Mouse (Mus musculus): ENCODE data around the gene Hsd17b13.

Hsd17b13 gene

DNA sequence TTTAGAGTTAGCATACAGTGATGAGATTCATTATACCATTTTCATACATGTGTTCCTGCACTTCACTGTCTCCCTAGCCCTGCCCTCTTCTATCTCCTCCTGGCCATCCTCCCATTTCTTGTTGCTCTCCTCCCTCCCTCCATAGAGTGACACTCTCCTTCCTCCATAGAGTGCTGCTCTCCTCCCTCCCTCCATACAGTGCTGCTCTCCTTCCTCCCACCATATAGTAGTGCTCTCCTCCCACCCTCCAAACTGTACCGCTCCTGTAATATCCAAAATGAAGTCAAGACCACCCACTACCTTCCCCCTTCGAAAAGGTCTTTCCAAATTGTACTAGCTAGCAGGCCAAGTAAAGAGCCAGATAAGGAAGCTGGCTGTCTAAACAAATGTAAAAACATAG is 53.5 kb downstream of the Hsd17b13 start:
- DNase-seq (ENCODE audit: low read depth, low spot score) = no peak

GRCm38 (mm10) chr5:103923101-103923500 is 54.1 kb downstream of the Hsd17b13 start:
- no peak for DNase-seq (ENCODE audit: low read depth, low spot score)

DNA sequence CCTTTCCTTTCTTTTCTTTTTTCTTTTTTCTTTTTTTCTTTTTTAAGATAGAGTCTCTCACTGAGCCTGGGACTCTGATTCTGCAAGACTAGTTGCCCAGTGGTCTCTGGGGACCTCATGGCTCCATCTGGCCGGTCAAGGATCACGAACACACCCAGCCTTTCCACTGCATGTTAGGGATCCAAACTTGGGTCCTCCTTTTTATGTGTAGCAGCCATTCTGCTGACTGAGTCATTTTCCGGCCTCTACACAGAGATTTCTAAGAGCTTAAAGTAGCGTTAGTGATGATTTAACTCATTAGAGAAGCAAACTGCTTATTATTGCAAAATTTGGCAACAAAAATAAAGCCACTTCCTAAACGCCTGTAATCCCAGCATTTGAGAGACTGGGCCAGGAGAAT is 54.8 kb downstream of the Hsd17b13 start:
- DNase-seq (ENCODE audit: low read depth, low spot score) = no peak

GRCm38 (mm10) chr5:103919497-103919896 is 57.7 kb downstream of the Hsd17b13 start:
- no peak for DNase-seq (ENCODE audit: low read depth, low spot score)

- no peak for DNase-seq (ENCODE audit: low read depth, low spot score)
These were observed 59.0 kb downstream of the Hsd17b13 start for GRCm38 (mm10) chr5:103918233-103918632.

DNA sequence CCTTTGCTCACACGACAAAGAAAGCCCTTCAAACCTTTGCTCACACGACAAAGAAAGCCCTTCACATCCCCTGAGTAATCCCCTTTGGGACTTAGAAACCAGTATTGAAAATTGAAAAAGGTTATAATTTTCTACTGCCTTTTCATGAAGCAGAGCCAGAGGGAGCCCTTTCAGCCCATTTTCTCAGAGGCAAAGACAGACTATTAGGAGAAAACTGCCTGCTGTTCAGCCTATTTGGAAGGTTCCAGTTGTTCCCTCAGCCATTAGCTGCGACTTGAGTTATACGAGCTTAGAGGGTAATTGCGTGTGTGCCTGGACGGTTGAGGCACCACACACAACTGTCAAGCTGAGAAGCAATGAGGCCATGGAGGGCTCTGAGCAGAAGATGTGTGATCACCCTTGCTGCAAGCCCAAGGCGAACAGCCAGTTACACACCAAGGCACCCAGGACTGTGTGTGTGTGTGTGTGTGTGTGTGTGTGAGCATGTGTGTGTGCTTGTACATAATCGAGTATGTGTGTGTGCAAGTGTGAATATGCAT is 59.8 kb downstream of the Hsd17b13 start:
- DNase-seq (ENCODE audit: low read depth, low spot score) = no peak

DNA sequence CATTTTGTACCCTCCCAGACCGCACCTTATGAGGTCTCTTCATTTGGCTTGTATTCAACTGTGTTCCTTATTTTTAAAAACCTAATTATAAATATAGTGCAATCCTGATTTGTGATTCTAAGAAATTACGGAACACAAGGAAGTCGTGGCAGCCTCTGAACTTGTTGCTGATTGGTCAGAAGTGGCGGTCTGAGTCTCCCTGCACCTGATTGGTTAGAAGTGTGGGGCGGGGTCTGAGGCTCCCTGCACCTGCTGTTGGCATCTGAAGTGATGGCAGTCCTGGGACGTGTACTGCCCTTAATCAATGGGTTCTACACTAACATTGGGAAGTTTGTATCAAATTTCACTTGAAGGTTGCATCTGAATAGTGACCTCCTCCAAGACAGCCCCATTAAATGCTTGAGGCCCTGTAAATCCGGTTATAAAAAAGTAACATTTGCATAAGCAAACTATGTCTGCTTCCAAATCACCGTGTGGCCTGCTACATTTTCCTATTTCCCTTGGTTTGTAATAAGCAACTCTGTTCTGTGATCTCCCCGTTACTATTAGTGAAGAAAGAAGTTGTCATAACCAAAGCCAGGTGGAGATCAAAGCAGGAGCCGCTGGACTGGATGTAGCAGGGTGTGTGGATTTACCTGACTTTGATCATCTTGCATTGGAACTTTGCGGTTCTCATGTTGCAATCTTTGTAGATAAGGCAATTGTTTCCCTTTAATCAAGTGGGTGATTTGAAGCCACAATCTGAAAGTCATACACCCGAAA is 60.4 kb downstream of the Hsd17b13 start:
- DNase-seq (ENCODE audit: low read depth, low spot score) = peak; percentile 71

- no peak for DNase-seq (ENCODE audit: low read depth, low spot score)
These were observed 62.6 kb downstream of the Hsd17b13 start for GRCm38 (mm10) chr5:103914335-103915226.

DNA sequence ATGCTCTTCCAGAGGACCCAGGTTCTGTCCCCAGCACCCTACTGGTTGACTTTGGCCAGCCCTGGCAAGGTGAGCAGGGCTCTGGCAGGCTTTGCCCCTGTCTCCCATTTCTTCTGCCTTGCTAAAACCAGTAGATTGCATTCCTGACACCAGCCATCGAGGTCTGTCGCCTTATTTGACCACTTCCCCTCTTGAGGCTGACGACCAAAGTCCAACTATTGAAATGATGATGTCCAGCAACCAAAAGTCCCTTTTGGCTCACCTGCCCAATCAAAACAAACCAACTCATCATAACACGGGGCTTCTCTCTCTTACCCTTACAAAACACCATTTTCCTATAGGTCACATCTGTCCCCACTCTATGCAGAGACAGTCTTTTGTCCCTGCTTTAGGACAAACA is 64.1 kb downstream of the Hsd17b13 start:
- no peak for DNase-seq (ENCODE audit: low read depth, low spot score)

DNA sequence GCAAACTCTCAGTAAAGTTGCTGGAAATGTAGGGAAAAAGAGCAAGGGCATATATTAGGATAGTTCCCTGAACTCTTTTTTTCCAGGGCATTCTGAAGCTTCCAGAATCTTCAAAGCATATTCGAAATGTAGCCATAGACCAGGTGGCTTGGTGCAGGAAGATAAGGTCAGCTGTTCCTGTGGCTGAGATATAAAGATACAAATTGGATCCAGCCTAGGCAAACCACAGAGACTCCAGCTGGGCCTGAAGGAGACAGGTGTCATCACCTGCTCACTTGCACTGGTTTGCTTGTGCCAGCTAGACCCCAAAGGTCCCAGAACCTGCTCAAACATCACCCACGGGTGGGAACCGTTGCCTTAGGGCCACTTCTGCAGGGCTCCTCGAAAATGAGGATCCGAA is 65.7 kb downstream of the Hsd17b13 start:
- no peak for DNase-seq (ENCODE audit: low read depth, low spot score)

- DNase-seq (ENCODE audit: low read depth, low spot score) = peak; percentile 81
These were observed 66.3 kb downstream of the Hsd17b13 start, which contains the start of gene Klhl8 for GRCm38 (mm10) chr5:103910748-103911409. Gene Klhl8 (minus strand): TSS chr5:103911259.

DNA sequence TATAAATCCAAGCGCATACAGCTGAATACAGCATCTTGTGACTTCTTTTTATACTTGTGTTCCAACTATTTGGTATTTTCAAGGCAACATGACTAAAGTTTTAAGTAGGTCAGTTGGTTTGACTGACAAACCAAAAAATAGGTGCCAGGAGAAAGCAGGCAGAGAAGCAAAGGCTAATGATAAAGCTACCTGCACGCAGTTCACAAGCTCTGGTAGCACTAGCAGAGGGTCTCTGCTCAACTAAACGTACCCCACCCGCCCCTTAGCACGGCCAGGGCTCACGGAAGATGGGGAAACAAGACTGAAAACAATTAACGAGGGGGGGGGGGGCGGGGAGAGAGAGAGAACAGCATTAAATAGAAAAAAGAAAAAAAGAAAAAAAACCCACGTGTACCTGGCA is 67.1 kb downstream of the Hsd17b13 start:
- no peak for DNase-seq (ENCODE audit: low read depth, low spot score)

DNA sequence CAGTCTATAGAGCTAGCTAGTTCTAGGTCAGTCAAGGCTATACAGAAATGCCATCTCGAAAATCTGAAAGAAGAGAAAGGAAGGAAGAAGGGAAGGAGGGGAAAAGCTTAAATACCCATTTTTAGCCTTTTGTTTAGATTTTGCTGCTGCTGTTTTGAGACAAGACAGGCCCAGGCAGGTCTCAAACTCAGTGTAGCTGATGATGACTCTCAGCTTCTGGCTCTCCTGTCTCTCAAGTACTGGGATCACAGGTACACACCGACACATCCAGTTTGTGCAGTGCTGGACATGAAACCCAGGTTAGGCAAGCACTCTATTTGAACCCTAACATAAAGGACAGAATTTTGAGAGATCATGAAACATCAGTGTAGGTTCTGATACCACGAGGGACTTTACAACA is 67.7 kb downstream of the Hsd17b13 start:
- no peak for DNase-seq (ENCODE audit: low read depth, low spot score)

DNA sequence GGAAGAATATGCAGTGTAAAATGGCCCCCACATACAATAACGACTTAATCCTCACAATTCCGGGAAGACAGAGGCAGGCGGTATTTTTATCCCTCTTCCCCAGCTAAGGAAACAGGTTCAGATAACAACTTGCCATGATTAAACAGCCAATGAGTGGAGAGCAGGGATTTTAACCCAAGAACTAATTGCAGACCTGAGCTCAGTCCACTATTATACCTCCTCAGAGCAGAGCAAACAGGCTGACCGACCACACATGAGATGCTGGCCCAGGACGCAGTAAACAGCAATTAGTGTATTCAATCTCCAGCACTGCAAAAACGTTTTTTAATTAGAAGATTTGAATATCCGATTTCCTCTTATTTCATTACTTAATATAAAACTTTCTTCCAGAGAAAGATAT is 68.4 kb downstream of the Hsd17b13 start:
- no peak for DNase-seq (ENCODE audit: low read depth, low spot score)

DNA sequence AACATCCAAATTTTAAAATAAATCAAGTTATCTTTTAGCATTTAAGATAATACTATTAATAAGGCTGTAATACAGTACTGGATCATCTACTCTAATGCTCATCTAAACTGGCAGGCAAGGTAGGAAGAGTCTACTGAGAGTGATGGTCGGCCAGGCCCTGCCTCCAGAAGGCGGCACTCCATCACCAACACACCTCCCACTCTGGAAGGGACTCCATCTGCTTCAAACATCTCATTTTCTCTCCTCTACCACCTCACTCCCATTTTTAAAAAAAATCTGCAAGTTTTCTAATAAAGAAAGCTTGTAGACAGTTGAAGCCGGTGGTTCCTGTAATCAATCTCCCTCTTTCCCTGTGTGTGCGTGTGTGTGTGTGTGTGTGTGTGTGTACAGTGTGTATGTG is 69.4 kb downstream of the Hsd17b13 start:
- DNase-seq (ENCODE audit: low read depth, low spot score) = no peak

- no peak for DNase-seq (ENCODE audit: low read depth, low spot score)
These were observed 71.0 kb downstream of the Hsd17b13 start for GRCm38 (mm10) chr5:103906173-103906572.
